Mouse (Mus musculus): ENCODE measurements around the gene Sec24d.

Sec24d gene

DNA sequence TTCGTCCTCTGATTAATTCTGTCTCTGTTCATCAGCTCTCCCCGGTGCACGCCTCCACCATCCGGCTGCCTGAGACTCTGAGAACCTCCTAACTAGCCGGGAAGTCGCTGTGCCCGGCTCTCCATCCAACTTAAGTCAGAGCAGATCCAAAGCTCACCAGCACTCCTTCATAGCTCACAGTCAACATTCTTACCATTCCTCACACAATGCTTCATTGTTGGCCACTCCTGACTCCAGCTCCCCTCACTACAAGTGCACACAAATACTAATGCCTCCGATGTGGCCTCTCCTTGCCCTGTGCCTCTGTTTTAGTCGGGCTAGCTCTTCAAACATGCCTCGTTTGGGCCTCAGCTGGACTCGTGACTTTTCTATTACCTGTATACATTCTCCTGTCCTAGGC lies 29.4 kb downstream of the Sec24d start:
- DNase-seq (ENCODE audit: low spot score in 2 of 2) = no peak

DNA sequence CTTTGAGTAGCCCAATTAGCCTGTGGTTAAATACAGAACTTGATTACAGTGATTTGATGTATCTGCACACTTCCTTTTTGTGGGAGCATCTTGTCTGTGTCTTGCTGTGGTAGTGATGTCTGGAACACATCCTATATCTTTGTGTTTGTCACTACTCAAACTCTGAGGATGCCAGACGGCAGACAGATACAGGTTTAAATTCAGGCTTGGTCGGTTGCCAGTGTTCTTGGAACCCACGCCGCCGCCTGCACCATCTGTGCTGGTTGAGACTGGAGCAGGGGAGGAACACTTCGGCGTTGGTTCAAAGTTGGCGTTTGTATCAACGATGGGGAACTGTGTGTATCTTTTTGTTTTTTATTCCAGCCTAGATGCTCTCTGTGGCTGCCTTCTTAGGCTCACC lies 31.0 kb downstream of the Sec24d start:
- DNase-seq (ENCODE audit: low spot score in 2 of 2) = no peak

DNA sequence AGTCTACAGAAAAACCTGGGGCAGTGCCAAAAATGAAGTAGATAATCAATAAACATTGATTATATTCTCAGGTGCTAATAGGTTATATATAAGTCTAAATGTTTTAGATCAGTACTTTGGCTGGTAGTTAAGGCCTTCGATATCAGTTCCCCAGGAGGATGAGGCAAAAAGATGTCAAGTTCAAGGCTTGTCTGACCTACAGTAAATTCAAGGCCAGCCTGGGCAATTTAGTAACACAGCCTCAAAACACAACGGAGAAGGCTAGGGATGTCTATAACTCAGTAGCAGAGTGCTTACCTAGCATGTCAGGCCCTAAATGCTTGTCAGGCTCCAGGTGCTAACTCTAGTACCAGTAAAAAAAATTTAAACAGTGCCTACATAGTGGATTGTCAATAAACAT lies 34.3 kb downstream of the Sec24d start:
- DNase-seq (ENCODE audit: low spot score in 2 of 2) = no peak

DNA sequence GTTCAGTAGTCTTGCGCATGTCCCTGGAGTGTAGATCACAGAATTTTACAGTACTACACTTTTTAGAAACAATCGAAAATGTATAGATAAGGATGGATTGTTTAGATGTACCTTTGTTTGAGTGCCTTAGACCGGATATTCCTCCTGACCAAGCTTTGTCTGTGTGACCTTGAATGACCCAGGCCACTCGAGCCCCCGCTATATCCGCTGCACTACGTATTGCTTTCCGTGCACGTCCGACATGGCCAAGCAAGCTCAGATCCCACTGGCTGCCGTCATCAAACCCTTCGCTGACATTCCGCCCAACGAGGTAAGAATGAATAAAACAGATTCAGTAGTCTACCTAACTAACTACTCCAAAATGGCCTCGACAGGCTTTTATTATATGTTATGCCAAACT lies 38.4 kb downstream of the Sec24d start:
- no peak for DNase-seq (ENCODE audit: low spot score in 2 of 2)

DNA sequence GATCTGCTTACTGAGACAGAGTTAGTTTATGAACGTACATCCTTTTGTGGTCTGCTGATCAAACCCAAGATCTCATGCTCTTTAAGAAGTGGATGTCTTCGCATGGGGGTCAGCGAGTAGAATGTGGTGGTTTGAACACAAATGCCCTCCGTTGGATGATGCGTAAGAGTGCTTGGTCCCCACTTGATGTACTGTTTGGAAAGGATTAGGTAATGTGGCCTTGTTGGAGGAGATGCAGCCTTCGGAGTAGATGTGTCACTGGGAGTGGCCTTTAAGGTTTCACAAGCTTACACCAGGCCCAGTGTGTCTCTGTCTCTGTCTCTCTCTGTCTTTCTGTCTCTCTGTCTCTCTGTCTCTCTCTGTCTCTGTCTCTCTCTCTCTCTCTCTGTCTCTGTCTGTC lies 40.2 kb downstream of the Sec24d start:
- DNase-seq (ENCODE audit: low spot score in 2 of 2) = no peak

DNA sequence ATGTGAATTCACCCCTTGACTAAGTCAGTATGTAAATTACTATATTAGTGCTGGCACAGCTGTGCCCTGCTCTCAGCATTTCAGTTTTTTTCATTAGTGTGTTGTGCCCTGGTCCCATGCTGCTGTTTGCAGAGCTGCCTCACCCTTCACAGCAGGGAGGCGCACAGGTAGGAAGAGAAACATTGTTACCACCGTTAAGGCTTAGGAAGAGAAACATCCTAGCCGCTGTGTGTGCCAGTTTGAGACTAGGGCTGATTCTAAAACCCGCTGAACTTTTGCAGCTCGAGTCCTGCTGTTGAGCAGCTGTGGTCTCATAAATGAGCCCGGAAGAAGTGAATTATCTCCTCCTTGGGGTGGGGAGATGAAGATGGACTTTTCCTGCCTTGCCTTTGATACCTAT lies 41.9 kb downstream of the Sec24d start:
- no peak for DNase-seq (ENCODE audit: low spot score in 2 of 2)

DNA sequence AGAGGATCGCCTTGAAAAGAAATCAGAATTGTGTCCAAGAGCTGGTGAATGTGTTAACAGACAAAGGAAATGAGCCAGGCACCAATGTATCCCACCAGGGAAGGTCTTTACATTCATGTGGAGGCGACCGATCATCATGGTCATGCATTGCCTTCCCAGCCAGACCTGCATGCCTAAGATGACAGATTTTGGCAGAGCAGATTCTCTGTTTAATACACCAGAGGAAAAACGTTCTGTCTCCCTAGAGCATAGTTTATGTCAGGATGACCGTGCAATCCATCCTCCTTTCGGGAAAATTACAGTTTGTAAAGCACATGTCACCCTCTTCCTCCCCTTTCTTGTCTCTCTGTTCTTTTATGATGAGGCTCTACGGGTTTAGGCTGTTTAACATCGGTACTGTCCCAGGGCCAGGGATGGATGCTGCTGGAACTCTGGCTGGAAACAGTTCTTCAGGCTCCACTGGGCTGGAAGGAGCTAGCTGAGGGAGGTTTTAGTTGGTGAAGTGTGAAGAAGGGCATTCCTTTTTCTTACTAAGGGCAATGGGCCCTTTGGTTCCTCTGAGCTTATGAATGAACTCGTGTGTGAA lies 45.3 kb downstream of the Sec24d start:
- DNase-seq (ENCODE audit: low spot score in 2 of 2) = no peak

DNA sequence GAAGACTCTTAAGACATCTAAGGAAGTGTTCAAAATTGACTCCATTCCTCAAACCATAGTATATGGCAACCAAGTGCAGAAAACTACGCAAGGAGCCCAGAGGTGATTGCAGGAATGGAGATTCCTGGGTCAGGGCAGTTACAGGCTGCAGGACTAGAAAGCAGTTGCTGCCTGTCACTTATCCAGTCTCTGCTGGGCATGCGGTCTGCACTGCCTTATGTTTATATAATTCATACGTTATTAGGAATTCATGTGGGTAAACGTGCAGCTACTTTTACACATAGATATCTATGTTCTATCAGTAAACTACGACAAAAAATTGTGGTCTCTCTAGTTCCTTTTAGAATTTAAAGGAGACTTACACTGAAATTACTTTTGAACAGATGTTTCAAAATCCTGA lies 46.2 kb downstream of the Sec24d start:
- DNase-seq (ENCODE audit: low spot score in 2 of 2) = no peak

DNA sequence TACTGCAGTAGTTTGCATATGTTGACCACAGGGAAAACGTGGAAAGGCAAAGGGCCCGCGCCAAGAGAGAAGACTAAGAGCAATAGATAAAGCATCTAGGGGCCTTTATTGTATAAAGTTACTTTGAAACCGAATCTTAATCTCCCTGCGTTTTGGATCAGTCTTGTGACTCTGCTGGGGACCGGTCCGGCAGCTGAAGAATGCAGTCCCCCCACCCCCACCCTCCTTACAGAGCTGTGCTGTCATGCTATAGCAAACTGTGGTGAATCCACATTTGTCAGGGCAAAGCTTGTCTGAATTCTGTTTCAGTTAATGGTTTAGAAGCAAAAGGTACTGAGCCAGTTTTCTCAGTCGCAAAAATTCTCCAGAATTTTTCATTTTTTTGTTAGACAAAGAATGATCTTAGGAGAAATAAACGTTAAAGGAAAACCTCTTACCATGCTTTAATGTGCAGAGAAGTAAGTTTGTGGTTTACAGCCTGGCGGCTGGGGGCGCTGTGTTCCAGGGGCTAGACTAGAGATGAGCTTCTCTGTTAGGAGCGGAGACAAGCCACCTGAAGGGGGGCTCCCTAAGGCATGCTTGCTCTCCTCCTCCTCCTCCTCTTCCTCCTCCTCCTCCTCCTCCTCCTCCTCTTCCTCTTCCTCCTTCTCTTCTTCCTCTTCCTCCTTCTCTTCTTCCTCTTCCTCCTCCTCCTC lies 46.8 kb downstream of the Sec24d start:
- DNase-seq (ENCODE audit: low spot score in 2 of 2) = no peak

DNA sequence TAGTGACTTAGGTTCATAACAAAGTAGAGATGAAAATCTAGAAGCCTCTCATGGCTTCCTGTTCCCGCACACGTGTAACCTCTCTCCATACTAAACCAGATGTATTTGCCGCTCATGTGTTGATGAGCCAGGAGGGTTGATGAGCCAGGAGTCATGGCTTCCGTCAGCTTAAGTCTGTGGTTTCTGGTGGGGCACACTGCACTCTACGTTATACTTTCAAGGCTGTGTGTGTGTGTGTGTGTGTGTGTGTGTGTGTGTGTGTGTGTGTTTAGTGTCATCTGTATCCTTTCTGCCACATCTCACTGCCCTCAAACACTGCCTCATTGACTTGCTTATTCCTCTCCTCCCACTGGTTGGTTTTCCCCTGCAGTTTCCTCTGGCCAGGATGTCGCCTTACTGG lies 48.8 kb downstream of the Sec24d start:
- no peak for DNase-seq (ENCODE audit: low spot score in 2 of 2)

DNA sequence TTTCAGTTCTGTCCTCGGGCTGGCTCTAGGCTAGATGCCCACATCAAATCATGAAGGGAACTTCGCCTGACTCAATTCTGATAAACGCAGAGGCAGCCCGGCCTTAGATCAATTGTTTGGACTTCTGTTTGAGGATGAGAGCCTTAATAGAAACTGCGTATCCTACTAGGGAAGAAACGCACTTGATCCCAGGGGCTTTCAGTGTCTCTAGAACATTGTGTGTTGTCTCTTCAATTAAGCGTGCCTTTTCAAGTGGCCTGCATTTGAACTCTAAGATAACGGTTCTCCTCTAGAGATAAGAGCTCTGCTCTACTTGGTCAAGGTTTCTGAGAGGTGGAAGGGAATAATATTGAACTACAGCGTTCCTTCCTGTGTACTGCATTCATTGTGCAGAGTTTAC lies 49.8 kb downstream of the Sec24d start:
- DNase-seq (ENCODE audit: low spot score in 2 of 2) = no peak

DNA sequence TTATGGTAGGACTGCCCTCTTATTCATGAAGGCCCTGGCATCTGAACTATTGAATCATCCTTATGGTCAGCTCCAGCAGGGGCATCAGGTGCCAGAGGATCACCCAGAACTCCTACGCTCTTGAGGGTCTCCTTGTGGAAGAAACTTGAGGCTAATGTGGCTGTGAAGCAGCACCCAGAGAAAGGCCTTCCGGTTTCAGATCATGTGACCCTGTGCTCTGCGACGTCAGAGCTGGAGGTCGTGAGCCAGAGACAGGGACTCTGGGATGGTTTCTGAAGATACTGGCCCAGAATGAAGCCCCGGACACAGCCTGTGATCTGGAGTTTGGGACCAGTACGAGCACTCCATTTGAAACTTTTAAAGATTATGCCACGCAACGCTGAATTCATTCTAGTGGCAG lies 53.1 kb downstream of the Sec24d start:
- no peak for DNase-seq (ENCODE audit: low spot score in 2 of 2)

DNA sequence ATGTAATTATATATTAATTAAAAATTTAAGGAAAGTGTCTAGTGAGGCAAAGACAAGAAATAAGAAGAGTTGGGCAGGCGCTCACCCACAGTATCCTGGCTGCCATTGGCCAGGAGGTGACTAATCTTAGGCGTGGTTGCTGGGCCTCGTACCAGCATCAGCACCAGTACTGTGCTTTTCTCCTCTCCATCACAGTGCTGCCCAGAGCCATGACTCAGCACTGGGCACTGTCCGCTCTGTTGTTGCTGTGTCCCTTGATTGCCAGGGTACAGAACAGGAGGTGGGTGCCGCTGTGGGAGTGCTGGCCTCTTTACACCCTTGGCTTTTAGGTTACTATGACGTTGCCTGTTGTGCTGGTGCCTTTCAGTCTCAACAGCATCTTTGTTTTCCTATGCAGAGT lies 54.4 kb downstream of the Sec24d start:
- no peak for DNase-seq (ENCODE audit: low spot score in 2 of 2)

DNA sequence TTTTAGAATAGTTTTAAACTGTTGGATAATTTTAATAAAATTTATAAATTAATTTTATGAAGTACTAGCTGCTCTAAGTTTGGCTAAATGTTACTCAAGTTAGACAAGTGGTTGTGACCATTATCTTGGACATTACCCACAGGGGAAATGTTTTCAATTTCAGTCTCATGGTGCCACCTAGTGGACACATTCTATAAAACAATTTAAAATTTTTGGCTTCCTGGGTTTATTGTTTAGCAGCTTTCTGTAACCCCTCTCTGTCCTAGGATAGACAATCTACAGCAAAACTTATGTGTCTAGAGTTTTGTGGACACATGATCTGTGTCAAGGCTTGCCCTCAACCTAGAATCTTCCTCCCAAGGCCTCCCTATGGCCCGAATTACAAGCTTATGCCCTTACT lies 54.9 kb downstream of the Sec24d start:
- DNase-seq (ENCODE audit: low spot score in 2 of 2) = no peak

DNA sequence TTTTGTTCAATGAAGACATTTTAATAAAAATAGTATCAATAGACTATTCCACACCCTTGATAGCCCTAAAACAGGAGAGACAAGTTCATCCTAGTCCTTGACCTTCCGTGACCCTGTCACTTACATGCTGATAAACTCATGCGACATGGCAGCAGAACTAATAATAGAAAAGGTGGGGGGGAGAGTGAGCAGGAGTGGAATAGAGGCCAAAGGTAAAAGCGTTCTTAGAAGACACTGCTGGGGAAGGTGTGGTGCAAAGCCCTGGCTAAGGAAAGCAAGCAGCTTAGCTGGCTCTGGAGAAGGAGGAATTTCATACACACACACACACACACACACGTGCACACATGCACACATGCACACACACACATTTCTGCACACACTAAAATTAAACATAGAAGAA lies 57.1 kb downstream of the Sec24d start:
- DNase-seq (ENCODE audit: low spot score in 2 of 2) = no peak

DNA sequence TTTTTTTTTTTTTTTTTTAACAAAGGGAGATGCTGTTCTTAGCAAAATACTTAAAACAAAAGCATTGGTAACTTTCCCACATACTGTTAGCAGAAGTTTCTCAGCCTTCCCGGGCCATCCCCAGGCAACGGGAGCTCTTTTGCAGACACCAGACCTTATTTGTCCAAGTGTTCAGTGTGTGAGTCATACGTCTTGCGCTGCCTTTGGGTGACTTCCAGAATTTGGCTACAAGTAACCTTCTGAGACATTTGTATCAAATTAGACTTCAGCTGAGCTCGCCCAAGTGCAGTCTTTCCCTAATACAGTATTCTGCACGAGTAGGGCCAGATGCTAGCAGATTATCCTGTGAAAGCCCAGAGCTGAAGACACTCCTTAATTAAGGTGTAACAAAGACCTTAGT lies 62.0 kb downstream of the Sec24d start:
- no peak for DNase-seq (ENCODE audit: low spot score in 2 of 2)

DNA sequence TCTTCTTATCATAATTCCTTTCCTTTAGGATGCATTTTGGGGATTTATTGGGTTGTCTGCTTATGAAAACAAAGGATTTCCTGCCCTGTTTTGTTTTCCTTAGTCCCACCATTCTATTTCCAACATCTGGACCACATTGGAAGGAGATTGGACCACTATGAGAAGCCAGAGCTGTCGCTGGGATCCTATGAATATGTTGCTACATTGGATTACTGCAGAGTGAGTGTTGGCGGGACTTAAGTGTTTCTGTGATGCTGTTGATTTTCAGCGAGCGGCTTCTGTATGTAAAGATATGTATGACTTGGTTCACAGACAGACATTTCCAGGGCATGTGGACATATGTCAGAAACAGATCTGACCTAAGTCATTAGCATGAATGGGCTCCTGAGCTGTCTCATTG lies 63.0 kb downstream of the Sec24d start:
- no peak for DNase-seq (ENCODE audit: low spot score in 2 of 2)

DNA sequence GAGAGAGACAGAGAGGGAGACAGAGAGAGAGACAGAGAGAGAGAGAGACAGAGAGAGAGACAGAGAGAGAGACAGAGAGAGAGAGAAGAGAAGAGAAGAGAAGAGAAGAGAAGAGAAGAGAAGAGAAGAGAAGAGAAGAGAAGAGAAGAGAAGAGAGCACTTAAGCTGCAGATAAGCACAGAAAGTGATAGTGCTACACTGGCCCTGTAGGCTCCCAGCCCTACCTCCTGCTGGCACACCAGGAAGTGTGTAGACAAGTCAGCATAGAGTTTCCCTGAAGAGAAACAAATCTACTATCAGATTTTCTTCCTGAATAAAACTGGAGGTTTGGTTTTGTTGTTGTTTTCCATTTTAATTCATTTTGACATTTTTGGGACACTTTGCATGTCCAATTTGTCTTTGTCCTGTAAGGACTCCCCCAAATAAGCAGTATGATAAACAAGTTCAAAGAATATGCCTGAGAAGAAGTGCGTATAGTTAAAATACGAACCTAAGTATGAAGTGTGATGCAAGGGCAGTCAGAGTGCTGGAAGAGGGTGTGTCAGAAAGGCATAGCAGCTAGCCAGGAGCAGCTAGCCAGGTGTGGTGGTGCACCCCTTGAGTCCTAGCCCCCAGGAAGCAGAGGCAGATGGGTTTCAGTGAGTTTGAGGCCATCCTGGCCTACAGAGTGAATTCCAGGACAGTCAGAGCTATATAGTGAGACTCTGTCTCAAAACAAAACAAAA lies 65.2 kb downstream of the Sec24d start:
- DNase-seq (ENCODE audit: low spot score in 2 of 2) = no peak

DNA sequence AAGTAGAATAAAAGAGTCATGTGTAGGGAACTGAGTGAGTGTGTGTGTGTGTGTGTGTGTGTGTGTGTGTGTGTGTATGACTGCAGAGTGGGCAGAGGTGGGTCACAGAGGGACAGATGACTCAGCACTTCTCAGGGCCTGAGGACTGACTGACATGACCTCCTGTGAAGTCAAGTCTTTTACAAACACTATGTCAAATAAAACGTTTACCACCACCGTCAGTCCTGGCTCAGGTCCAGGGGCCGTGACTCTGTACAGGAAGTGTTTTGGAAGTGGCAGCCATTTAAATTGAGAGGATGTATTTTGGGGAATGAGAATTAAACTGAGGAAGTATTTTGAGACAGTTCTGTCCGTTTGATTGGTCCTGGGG lies 65.8 kb downstream of the Sec24d start:
- no peak for DNase-seq (ENCODE audit: low spot score in 2 of 2)

DNA sequence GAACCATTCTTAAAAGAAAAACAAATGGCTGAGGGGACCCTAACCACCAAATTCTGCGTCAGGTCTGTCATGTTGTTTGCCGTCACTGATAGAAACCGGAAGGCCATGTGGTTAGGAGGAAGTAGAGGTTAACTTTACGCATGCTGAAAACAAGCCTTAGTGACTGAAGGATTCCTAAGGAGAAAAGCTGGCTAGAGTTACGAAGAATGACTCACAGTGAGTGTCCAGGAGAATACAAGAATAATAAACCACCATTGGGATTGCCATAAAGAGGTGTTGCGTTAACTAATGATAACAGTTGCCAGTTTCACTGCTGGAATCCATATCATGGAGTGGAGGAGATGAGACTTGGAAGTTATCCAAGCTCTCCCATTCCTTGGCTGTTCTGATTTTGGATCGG lies 67.7 kb downstream of the Sec24d start:
- DNase-seq (ENCODE audit: low spot score in 2 of 2) = no peak

DNA sequence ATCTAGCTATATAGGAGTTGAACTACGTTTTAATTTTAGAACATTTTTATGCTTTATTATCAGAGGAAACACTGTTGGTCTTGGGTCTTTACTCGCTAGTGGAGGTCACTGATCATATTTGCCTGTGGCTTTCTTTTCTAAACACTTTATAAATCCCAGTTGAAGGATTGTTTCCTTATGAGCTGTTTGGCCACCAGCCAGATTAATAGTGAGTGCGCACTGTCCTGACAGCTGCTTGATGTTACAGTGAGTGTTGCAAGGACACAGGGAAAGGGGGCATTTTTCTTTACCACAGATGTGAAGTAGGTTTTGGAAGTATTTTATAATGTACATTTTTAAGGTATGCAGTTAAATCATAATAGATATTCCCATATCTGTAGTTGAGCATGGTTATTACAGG lies 68.2 kb downstream of the Sec24d start:
- DNase-seq (ENCODE audit: low spot score in 2 of 2) = no peak

DNA sequence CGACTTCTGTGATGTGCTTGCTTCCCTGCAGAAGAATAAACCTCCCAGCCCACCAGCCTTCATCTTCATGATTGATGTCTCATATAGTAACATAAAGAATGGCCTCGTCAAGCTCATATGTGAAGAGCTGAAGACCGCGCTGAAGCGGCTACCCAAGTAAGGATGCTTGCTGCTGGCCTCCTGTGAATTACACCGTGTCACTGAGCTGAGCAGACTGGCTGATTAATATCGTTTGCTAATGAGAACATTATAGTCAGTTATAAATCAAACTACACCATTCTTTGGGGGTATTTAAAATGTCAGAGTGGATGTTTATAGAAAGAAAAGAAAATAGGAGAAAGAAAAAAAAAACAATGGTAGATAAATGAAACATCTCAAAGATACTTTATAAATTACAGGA lies 69.2 kb downstream of the Sec24d start:
- no peak for DNase-seq (ENCODE audit: low spot score in 2 of 2)

DNA sequence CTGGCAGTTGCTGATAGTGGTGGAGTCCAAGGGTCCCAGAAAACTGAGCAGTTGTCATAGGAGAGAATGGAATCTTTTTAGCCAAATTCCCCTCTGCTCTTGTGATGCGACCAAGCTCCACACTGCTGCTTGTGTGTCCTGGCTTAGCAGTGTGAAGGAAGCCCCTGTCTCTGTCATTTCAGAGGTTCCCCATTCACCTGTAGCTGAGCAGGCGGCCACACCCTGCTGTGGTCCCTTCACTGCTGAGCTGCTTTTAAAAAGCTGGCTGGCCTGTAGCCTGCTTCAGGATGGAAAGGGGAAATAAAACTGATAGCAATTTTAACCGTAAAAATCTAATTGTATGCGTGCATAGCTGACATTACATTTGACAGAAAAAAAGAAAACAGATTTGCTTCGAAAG lies 69.7 kb downstream of the Sec24d start:
- no peak for DNase-seq (ENCODE audit: low spot score in 2 of 2)

DNA sequence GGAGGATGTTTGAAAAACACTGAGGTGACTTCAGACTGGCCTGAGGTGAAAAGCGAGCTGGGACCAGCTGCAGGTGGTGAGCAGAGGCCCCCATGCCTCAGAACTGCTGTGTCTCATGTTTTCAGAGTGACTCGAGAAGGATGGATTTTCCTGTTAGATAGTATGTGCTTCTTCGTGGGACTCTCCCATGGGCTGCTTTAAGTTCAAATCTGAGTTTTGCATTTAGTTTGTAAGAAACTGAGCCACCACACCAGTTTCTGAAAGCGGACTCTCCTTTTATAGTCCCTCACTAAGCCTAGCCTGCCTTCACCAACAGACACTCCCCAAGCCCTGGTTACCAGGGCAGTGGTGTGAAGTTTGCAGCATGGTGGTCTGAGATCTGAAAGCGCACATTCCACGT lies 70.6 kb downstream of the Sec24d start:
- no peak for DNase-seq (ENCODE audit: low spot score in 2 of 2)
